Mouse (Mus musculus): ENCODE measurements around the gene Elp1.

DNA sequence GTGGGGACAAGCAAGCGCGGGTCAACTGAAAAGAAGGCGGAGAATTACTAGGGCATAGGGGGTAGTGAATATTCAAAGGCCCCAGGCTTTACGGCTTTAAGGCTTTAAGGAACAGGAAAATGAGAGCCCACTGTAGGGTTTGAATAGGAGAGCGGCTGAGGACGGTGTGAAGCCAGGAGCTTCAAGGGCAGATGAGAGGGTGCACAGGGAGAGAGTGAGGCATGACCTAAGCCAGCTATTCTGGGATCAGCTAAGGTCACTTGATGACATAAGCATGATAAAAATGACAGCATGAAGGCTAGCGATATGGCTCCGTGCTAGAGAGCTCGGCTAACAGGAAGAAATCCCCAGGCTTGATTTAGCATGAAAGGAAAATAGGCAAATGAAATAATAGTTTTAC lies 82.7 kb downstream of the Elp1 start:
- TF ChIP-seq POLR2A (IDR thresholded peaks at IDR 0.05; ENCODE audit: extremely low read depth, insufficient read depth, low read length) (no peak), CTCF (IDR thresholded peaks at IDR 0.05; ENCODE audit: low read depth, low read length) (no peak)
